Mouse (Mus musculus) fibroblast of lung, adult 2 months (primary cell): Measurements from ENCODE around the gene Pet2.

ENCODE experiments used
- DNase-seq: peaks from one replicate; pipeline ENCODE4 v3.0.0-alpha.2; 2011; ENCODE audit warnings: low read depth

Gene Pet2

GRCm38 (mm10) chrX:89409589-89409988, at the start of gene Pet2:
Pet2 (minus strand) TSS chrX:89409689.
- DNase-seq = no peak
